Mouse (Mus musculus) forebrain, postnatal 0 days (tissue): ENCODE data around the gene Nsg2. TPM values are rescaled to one million over a fixed set of nuclear protein-coding genes. Genes with fewer than 3 reads are reported as not detected.

ENCODE experiments used
- ATAC-seq: fragments of 200-750 bp; cut with Nextera tagmentation; 2 replicates; pipeline ENCODE4 v1.8.0; 2017; ENCODE audit warnings: mild to moderate bottlenecking, moderate library complexity
- DNase-seq: peaks from one replicate; pipeline ENCODE4 v3.0.0-alpha.2; 2015
- H3K27ac ChIP-seq: fragments of 300-500 bp; sonication (generic); 2 replicates; pipeline ENCODE4 v1.5.1; 2014; ENCODE audit warnings: low read depth, mild to moderate bottlenecking, antibody characterized with exemption, low read length, moderate library complexity, mixed read lengths
- H3K27me3 ChIP-seq: fragments of 300-500 bp; sonication (generic); 2 replicates; pipeline ENCODE4 v1.6.1; 2014; ENCODE audit warnings: mild to moderate bottlenecking, low read length, mixed read lengths; ENCODE audit not compliant: insufficient read depth
- H3K36me3 ChIP-seq: fragments of 300-500 bp; sonication (generic); 2 replicates; pipeline ENCODE4 v1.6.1; 2014; ENCODE audit warnings: mild to moderate bottlenecking, moderate library complexity; ENCODE audit not compliant: insufficient read depth
- H3K4me1 ChIP-seq: fragments of 300-500 bp; sonication (generic); 2 replicates; pipeline ENCODE4 v1.6.1; 2014; ENCODE audit warnings: antibody characterized with exemption; ENCODE audit not compliant: insufficient read depth
- H3K4me2 ChIP-seq: fragments of 300-500 bp; sonication (generic); 2 replicates; pipeline ENCODE4 v1.6.1; 2014; ENCODE audit warnings: low read depth, mild to moderate bottlenecking, moderate library complexity
- H3K4me3 ChIP-seq: fragments of 300-500 bp; sonication (generic); 2 replicates; pipeline ENCODE4 v1.5.1; 2014; ENCODE audit warnings: low read depth, low read length, mixed read lengths
- H3K9ac ChIP-seq: fragments of 300-500 bp; sonication (generic); 2 replicates; pipeline ENCODE4 v1.6.1; 2014; ENCODE audit warnings: mild to moderate bottlenecking
- H3K9me3 ChIP-seq: fragments of 300-500 bp; sonication (generic); 2 replicates; pipeline ENCODE4 v1.6.1; 2016; ENCODE audit warnings: low read length
- CTCF ChIP-seq: sonication (generic); IDR thresholded peaks from 2 replicates; pipeline ENCODE4 v1.5.1; 2016; ENCODE audit warnings: antibody characterized with exemption, control low read depth, low read depth
- WGBS: fragments of 180-500 bp; shearing (Covaris S2); extraction: QIAGEN DNeasy Blood & Tissue Kit; methylation state at CpG from one replicate; pipeline ENCODE4 v1.1.7; 2014; 5-methylcytosine and 5-hydroxymethylcytosine counted together
- polyA plus RNA-seq: library from polyadenylated mRNA; unstranded; fragments of >200 nt; fragmentation: Nextera tagmentation; extraction: Ambion mirVana; gene quantifications from 2 replicates; pipeline ENCODE4 v1.2.1, GENCODE M21; 2015
- total RNA-seq: library from RNA; depleted of rRNA; stranded (reverse); fragments of >200 nt; gene quantifications from 2 replicates; pipeline ENCODE4 v1.2.3, GENCODE M21; 2014

Nsg2 gene
- total and polyA plus RNA-seq, 2 experiments from 2014 or later = 742 to 1,434 TPM

DNA sequence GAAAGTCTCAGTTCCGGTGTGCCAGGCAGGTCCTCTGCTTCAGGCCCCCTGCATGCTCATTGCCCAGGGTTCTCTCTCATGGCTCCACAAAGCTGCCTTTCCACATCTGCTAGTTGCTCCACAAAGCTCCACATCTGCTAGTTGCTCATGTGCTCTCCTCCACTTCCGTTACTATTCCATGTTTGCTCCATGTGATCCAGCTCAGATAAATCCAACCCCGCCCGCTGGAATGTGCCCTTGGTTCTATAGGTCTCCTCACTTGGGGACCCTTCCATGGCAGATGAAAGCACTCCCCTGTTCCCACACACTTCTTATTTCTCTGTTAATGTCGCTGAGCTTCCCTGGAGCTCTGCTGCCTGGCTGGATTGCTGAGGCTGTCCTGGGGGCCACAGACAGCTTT, 26.4 kb downstream of the Nsg2 start:
- Histone ChIP-seq H3K4me1 (peaks cover 35% of the 10 kb centered on the region), H3K9ac (0 out of 2 replicates have a peak overlapping the region, but pooled peaks have one; percentile 10), H3K27me3 (no peaks in the 10 kb centered on the region), H3K9me3 (no peaks in the 10 kb centered on the region), H3K4me3 (no peak overlapping the region), H3K27ac (peak overlapping the region; percentile 80), H3K4me2 (no peak overlapping the region), H3K36me3 (peaks cover 26% of the 10 kb centered on the region)
- no peak for ATAC-seq
- no peak for DNase-seq
- 63% methylated on average over 5 of the region's 5 CpGs for WGBS
- no peak for TF ChIP-seq CTCF

DNA sequence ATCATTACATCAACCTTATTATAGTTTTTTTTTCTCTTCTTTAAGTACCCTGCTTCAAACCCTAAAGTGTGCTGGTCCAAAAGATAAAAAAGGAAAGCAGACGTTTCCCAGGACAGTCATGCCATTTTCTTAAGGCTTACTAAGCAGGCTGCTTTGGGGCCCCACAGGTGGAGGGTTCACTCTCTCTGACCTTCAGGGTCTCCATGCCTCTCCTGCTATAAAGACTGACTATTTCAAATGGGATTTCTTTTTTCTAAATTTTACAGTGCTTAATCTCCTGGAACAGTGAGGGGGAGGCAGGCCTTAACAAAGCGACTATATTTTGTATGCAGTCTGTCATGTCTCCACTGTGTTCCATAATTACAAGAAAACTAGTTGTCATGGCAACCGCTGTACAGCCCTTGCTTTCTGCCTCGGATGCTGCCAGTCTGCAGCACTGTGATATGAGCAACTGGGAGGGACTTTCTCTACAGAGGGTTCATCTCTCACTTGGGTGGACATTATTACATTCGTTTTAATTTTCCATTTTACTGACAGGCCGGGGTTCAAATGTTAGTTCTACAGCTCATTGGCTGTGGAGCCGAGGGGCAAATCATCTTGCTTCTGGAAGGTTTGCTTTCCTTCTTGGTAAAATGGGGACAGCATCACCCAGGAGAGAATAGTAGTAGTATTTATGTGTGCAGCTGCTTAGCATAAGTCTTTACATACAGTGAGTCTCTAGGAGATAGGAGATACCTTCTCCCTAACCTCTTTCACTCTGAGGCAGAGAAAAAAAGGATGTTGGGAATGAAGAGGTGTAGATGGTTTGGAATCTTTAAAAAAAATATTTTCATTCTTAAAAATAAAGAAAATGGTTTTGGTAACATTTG, 27.4 kb downstream of the Nsg2 start:
- H3K27ac ChIP-seq = peak overlapping the region; percentile 80
- TF ChIP-seq CTCF = no peak
- H3K4me3 ChIP-seq = no peak overlapping the region
- H3K9ac ChIP-seq = peak overlapping the region; percentile 23
- no peaks in the 10 kb centered on the region for H3K9me3 ChIP-seq
- no peaks in the 10 kb centered on the region for H3K27me3 ChIP-seq
- peak overlapping the region; percentile 8 for H3K4me2 ChIP-seq
- 19% methylated on average over 7 of the region's 7 CpGs for WGBS
- H3K36me3 ChIP-seq = peaks cover 15% of the 10 kb centered on the region; the same call in 1 of the 2 replicates
- peaks cover 30% of the 10 kb centered on the region for H3K4me1 ChIP-seq
- ATAC-seq = peak; percentile 98
- DNase-seq = peak; percentile 91

DNA sequence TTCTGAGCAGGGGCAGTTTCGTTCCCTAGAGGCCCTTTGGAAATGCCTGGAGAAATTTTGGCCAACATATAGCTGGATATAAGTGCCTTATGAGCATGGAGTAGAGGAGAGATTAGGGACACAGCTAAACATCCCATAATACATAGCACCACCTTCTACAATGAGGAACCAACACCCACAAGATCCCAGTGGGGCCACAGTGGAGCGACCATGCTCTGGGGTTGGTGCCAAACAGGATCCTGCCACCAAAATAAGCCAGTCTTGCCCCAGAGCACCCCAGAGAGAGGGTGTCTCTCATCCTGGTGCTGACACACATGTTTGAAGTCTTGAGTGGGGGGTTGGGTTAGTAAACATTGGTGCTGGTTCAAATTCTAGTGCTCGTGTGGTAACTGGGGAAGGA, 28.3 kb downstream of the Nsg2 start:
- Histone ChIP-seq H3K27me3 (no peaks in the 10 kb centered on the region), H3K9ac (no peak overlapping the region), H3K4me1 (peaks cover 28% of the 10 kb centered on the region), H3K9me3 (no peaks in the 10 kb centered on the region), H3K27ac (peak overlapping the region; percentile 37), H3K4me3 (no peak overlapping the region), H3K4me2 (no peak overlapping the region), H3K36me3 (peaks cover 13% of the 10 kb centered on the region; the same call in 1 of the 2 replicates)
- no peak for TF ChIP-seq CTCF
- WGBS = 76% methylated on average over 3 of the region's 3 CpGs
- ATAC-seq (no peak), DNase-seq (no peak)

DNA sequence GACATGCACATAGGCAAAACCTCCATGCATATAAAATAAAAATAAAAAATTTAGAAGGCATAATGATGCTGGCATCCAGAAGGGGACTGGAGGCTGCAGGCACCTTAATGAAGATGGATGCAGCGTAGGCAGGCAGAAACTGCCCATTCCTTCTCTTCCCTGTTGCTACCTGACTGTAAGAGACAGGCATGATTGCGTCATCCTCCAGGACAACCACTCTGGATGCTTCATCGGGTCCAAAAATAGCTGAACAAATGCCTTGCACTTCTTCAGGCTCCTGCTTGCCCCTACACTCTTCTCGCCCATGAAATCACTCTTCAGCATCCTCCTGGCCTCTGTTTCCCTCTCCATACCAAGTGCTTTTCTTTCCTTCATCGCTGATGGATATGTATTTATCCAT, 29.1 kb downstream of the Nsg2 start:
- 89% methylated on average over 5 of the region's 5 CpGs for WGBS
- Histone ChIP-seq H3K4me2 (no peak overlapping the region), H3K27ac (peak overlapping the region; percentile 50), H3K4me3 (no peak overlapping the region), H3K9me3 (no peaks in the 10 kb centered on the region), H3K9ac (no peak overlapping the region), H3K4me1 (peaks cover 28% of the 10 kb centered on the region), H3K36me3 (0 out of 2 replicates have a peak, but pooled peaks cover 9% of the 10 kb centered on the region), H3K27me3 (no peaks in the 10 kb centered on the region)
- ATAC-seq (no peak), DNase-seq (no peak)
- TF ChIP-seq CTCF = no peak

DNA sequence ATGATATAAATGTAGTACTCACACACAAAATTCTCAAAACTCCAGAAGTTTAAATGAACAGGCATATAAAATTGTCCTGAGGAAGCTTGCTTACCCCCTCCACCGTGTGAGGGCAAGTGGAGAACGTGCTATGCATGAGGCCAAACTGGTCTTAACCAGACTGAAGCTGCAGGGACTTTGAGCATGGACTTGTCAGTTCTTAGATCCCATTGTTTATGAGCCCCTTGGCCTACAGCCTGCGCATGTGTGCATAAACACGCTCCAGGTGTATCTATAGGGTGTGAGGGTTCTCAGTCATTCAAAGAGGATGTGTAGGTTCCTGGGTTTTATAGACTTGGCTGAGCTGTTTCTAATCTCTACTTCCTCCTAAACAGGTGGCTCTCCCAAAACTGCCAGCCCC, 31.1 kb downstream of the Nsg2 start:
- TF ChIP-seq CTCF = no peak
- DNase-seq = no peak
- H3K27me3 ChIP-seq = no peaks in the 10 kb centered on the region
- WGBS = 81% methylated on average over 4 of the region's 4 CpGs
- no peak for ATAC-seq
- no peaks in the 10 kb centered on the region for H3K9me3 ChIP-seq
- H3K4me1 ChIP-seq = peaks cover 22% of the 10 kb centered on the region
- H3K36me3 ChIP-seq = peaks cover 17% of the 10 kb centered on the region; the same call in 1 of the 2 replicates
- 0 out of 2 replicates have a peak overlapping the region, but pooled peaks have one; percentile 29 for H3K27ac ChIP-seq
- H3K4me2 ChIP-seq = no peak overlapping the region
- H3K4me3 ChIP-seq = no peak overlapping the region
- no peak overlapping the region for H3K9ac ChIP-seq

DNA sequence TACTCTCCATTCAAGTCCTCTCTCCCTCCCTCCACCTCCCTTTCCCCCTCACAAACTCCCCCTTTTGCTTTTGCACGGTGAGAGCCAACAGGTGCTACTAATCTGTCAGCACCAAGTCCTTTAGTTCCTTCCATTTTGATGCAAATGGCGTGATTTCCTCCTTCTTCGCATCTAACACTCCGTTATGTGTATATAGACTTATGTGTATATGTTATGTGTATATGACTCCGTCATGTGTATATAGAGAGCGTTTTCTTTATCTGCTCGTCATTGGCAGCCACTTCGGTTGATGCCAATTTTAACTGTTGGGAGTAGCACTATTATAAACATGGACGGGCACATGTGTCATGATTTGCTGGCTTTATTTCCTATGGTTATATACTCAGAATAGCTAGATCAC, 31.8 kb downstream of the Nsg2 start:
- no peaks in the 10 kb centered on the region for H3K27me3 ChIP-seq
- H3K4me2 ChIP-seq = no peak overlapping the region
- H3K4me1 ChIP-seq = peaks cover 16% of the 10 kb centered on the region
- DNase-seq (no peak), ATAC-seq (no peak)
- H3K27ac ChIP-seq = no peak overlapping the region
- TF ChIP-seq CTCF = no peak
- no peaks in the 10 kb centered on the region for H3K9me3 ChIP-seq
- no peak overlapping the region for H3K9ac ChIP-seq
- no peak overlapping the region for H3K4me3 ChIP-seq
- 62% methylated on average over 9 of the region's 9 CpGs for WGBS
- peaks cover 17% of the 10 kb centered on the region; the same call in 1 of the 2 replicates for H3K36me3 ChIP-seq

DNA sequence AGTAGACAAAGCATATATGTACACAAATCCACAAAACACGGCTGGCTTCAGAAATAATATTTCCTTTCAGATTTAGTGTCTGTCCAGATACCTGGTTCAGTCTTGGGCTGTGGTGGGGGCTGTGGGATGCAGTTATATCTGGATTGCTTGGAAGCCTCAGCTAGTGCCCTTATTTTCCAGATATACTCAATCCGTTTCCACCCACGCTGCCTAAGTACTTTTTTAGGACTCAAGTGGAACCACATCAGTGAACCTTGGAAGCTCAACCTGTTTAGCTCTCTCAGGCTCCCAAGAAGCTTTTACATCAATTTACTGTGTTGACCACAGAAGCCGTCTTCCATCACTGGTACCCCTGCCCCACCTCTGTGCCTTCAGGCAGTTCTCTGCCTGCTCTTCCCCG, 35.6 kb downstream of the Nsg2 start:
- WGBS = 79% methylated on average over 5 of the region's 5 CpGs
- no peak for ATAC-seq
- Histone ChIP-seq H3K4me2 (no peak overlapping the region), H3K27ac (peak overlapping the region; percentile 45; the same call in 1 of the 2 replicates), H3K36me3 (peaks cover 11% of the 10 kb centered on the region; the same call in 1 of the 2 replicates), H3K4me3 (no peak overlapping the region), H3K9ac (no peak overlapping the region), H3K27me3 (no peaks in the 10 kb centered on the region), H3K4me1 (0 out of 2 replicates have a peak, but pooled peaks cover 8% of the 10 kb centered on the region), H3K9me3 (no peaks in the 10 kb centered on the region)
- TF ChIP-seq CTCF = no peak
- DNase-seq = no peak
